Mouse (Mus musculus) CH12.LX (cell line): Measurements from ENCODE around the gene Ttc9c.

Experiments used
- CTCF ChIP-seq, 2 experiments: IDR thresholded peaks in 1 of 2; conservative IDR thresholded peaks in 1 of 2; 2 replicates each; pipeline ENCODE4 v1.5.1; 2011 to 2012; ENCODE audit warnings: low read depth in 2 of 2, low read length in 2 of 2, improper control_type of control experiment in 1 of 2, inconsistent platforms in 1 of 2, mild to moderate bottlenecking in 1 of 2, moderate library complexity in 1 of 2
- EP300 ChIP-seq: IDR thresholded peaks from 2 replicates; pipeline ENCODE4 v1.6.1; 2011; ENCODE audit warnings: low read length, improper control_type of control experiment
- ETS1 ChIP-seq: conservative IDR thresholded peaks from 2 replicates; pipeline ENCODE4 v1.6.1; 2012; ENCODE audit warnings: low read depth, mild to moderate bottlenecking, inconsistent platforms, low read length, improper control_type of control experiment, moderate library complexity
- POLR2A ChIP-seq: IDR thresholded peaks from 2 replicates; pipeline ENCODE4 v1.6.1; 2011; ENCODE audit warnings: low read depth, mild to moderate bottlenecking, improper control_type of control experiment, low read length
- RAD21 ChIP-seq: IDR thresholded peaks from 2 replicates; pipeline ENCODE4 v1.6.1; 2011; ENCODE audit warnings: low read depth, mild to moderate bottlenecking, low read length, improper control_type of control experiment, moderate library complexity
- RCOR1 ChIP-seq: conservative IDR thresholded peaks from 2 replicates; pipeline ENCODE4 v1.6.1; 2012; ENCODE audit warnings: low read depth, mild to moderate bottlenecking, inconsistent platforms, low read length, improper control_type of control experiment
- SIN3A ChIP-seq: IDR thresholded peaks from 2 replicates; pipeline ENCODE4 v1.6.1; 2012; ENCODE audit warnings: low read length, improper control_type of control experiment, inconsistent platforms
- TCF12 ChIP-seq: IDR thresholded peaks from 2 replicates; pipeline ENCODE4 v1.6.1; 2014; ENCODE audit warnings: low read depth, mild to moderate bottlenecking, inconsistent platforms, low read length, improper control_type of control experiment

DNA sequence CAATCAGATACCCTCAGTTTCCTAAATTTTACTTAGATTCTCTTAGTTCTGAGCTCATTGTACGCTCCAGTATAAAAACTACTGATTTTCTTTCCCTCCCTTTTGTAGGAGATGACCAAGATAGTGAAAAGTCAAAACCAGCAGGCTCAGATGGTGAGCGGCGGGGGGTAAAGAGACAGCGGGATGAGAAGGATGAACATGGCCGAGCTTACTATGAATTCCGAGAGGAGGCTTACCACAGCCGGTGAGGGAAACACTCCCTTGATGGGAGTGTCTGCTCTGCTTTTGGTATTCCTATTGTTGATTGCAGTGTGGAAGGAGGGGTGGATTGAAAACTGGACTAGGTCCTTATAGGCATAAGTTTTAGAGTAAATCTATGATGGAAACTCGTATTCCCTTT, 3.6 kb upstream of the Ttc9c start:
- TF ChIP-seq CTCF (conservative IDR thresholded peaks at IDR 0.05 in 1 of 2, IDR thresholded peaks at IDR 0.05 in 1 of 2; ENCODE audit: low read depth in 2 of 2, low read length in 2 of 2) (no peak), SIN3A (no peak), TCF12 (no peak), POLR2A (no peak), EP300 (no peak), RCOR1 (no peak), ETS1 (no peak), RAD21 (no peak)
